Mouse (Mus musculus) layer of hippocampus, adult 9-11 months (tissue): ENCODE measurements around the gene Nab1.
A peak's percentile ranks its signal among the peaks of the same experiment; 100 is the strongest.

Source experiments
- DNase-seq: peaks from one replicate; pipeline ENCODE4 v3.0.0; 2022

The Nab1 gene

GRCm38 (mm10) chr1:52470811-52471489 lies 29.5 kb downstream of the Nab1 start:
- DNase-seq: no peak

- no peak for DNase-seq
These were observed 30.2 kb downstream of the Nab1 start for GRCm38 (mm10) chr1:52470326-52470725.

- DNase-seq: no peak
These were observed 33.9 kb downstream of the Nab1 start for GRCm38 (mm10) chr1:52466518-52467120.

GRCm38 (mm10) chr1:52465830-52466229 lies 34.6 kb downstream of the Nab1 start:
- no peak for DNase-seq

GRCm38 (mm10) chr1:52465264-52465663 lies 35.2 kb downstream of the Nab1 start:
- peak; percentile 54 for DNase-seq

- no peak for DNase-seq
These were observed 37.2 kb downstream of the Nab1 start for GRCm38 (mm10) chr1:52463305-52463704.

- no peak for DNase-seq
These were observed 43.9 kb downstream of the Nab1 start for GRCm38 (mm10) chr1:52456571-52456970.

GRCm38 (mm10) chr1:52454509-52455001 lies 45.9 kb downstream of the Nab1 start:
- DNase-seq: no peak

GRCm38 (mm10) chr1:52451360-52451759 lies 49.1 kb downstream of the Nab1 start:
- DNase-seq: no peak

GRCm38 (mm10) chr1:52435856-52436255 lies 64.6 kb downstream of the Nab1 start:
- DNase-seq: peak; percentile 24

GRCm38 (mm10) chr1:52434085-52434484 lies 66.4 kb downstream of the Nab1 start:
- no peak for DNase-seq

- DNase-seq: no peak
These were observed 68.7 kb downstream of the Nab1 start for GRCm38 (mm10) chr1:52431806-52432205.

- no peak for DNase-seq
These were observed 69.9 kb downstream of the Nab1 start for GRCm38 (mm10) chr1:52430606-52431005.

GRCm38 (mm10) chr1:52430116-52430515 lies 70.4 kb downstream of the Nab1 start:
- no peak for DNase-seq

- DNase-seq: no peak
These were observed 72.5 kb downstream of the Nab1 start for GRCm38 (mm10) chr1:52427841-52428464.

GRCm38 (mm10) chr1:52423846-52424245 lies 76.6 kb downstream of the Nab1 start:
- DNase-seq: no peak

- DNase-seq: no peak
These were observed 77.4 kb downstream of the Nab1 start for GRCm38 (mm10) chr1:52423057-52423456.

GRCm38 (mm10) chr1:52422137-52422536 lies 78.3 kb downstream of the Nab1 start:
- DNase-seq: no peak

- DNase-seq: no peak
These were observed 78.9 kb downstream of the Nab1 start for GRCm38 (mm10) chr1:52421623-52422022.

GRCm38 (mm10) chr1:52419088-52419819 lies 81.2 kb downstream of the Nab1 start:
- no peak for DNase-seq
